Comparison of ENCODE assay signal across 9 mouse cellular contexts in genomic region chr19:25628490-25628889, GRCm38 (mm10). TPM values are rescaled to one million over a fixed set of nuclear protein-coding genes. Genes with fewer than 3 reads are reported as not detected.
DNase-seq lines count a peak whose midpoint lies in the region; ATAC-seq and TF ChIP-seq lines count a peak whose summit lies in the region.
"Had no signal": no experiment of that assay in that cellular context is flagged by ENCODE, and none has a peak within 500 bp of the region (broad histone marks: within the 10 kb centered on the region; RNA-seq: fewer than 3 reads in every experiment).

No protein-coding gene starts in this region.

- ATAC-seq in forebrain, embryonic 16.5 days, result peak; percentile 38; the same call in 1 of the 2 replicates
- ATAC-seq in kidney, postnatal 0 days (replicated peaks; ENCODE audit: low FRiP score, low read depth), result no peak
- ATAC-seq in liver, embryonic 11.5 days (replicated peaks; ENCODE audit: low FRiP score), result no peak
- 0 out of 2 replicates have a peak, but pooled peaks have one; percentile 57 for ATAC-seq in neural tube, embryonic 15.5 days (ENCODE audit: low FRiP score)

- no peak overlapping the region for H3K4me2 ChIP-seq in forebrain, embryonic 16.5 days (ENCODE audit: low read length)
- H3K4me2 ChIP-seq in kidney, postnatal 0 days (ENCODE audit: low read length), result no peak overlapping the region
- no peak overlapping the region for H3K4me2 ChIP-seq in liver, embryonic 11.5 days
- no peak overlapping the region for H3K4me2 ChIP-seq in neural tube, embryonic 15.5 days
- H3K4me2 ChIP-seq: liver, embryonic 15.5 days had no signal

- peaks cover 3% of the 10 kb centered on the region; the same call in 1 of the 2 replicates for H3K27me3 ChIP-seq in forebrain, embryonic 16.5 days (replicated peaks; ENCODE audit: control insufficient read depth, insufficient read depth, low read length)
- peaks cover 24% of the 10 kb centered on the region for H3K27me3 ChIP-seq in kidney, postnatal 0 days (ENCODE audit: insufficient read depth, low read length)
- H3K27me3 ChIP-seq in liver, embryonic 11.5 days (replicated peaks; ENCODE audit: control insufficient read depth, insufficient read depth, low read length), result peaks cover 41% of the 10 kb centered on the region
- peaks cover 58% of the 10 kb centered on the region for H3K27me3 ChIP-seq in neural tube, embryonic 15.5 days (replicated peaks)

- 11% methylated on average over 9 of the region's 9 CpGs for WGBS in forebrain, embryonic 16.5 days
- 9% methylated on average over 9 of the region's 9 CpGs for WGBS in kidney, postnatal 0 days
- 12% methylated on average over 9 of the region's 9 CpGs for WGBS in liver, embryonic 11.5 days
- 10% methylated on average over 9 of the region's 9 CpGs for WGBS in neural tube, embryonic 15.5 days

- DNase-seq in spleen, adult 18-20 months, result peak; percentile 19 to 63
- no peak for DNase-seq in spleen, adult 12 weeks (ENCODE audit: low spot score)
- peak; percentile 46 for DNase-seq in cerebellum, adult 8-10 months
- DNase-seq in kidney, postnatal 0 days (ENCODE audit: low spot score), result peak; percentile 85
- DNase-seq in liver, embryonic 11.5 days (ENCODE audit: low spot score), result peak; percentile 45
- peak; percentile 54 for DNase-seq in thymus, postnatal 4 days

- no peaks in the 10 kb centered on the region for H3K4me1 ChIP-seq in forebrain, embryonic 16.5 days (replicated peaks; ENCODE audit: control insufficient read depth, insufficient read depth, low read length)
- no peaks in the 10 kb centered on the region for H3K4me1 ChIP-seq in kidney, postnatal 0 days (replicated peaks; ENCODE audit: insufficient read depth, low read length)
- H3K4me1 ChIP-seq in liver, embryonic 11.5 days (replicated peaks; ENCODE audit: control insufficient read depth, insufficient read depth, low read length), result no peaks in the 10 kb centered on the region
- H3K4me1 ChIP-seq in neural tube, embryonic 15.5 days, result no peaks in the 10 kb centered on the region
- H3K4me1 ChIP-seq: liver, embryonic 15.5 days had no signal

- TF ChIP-seq CTCF in kidney, postnatal 0 days (IDR thresholded peaks at IDR 0.05; ENCODE audit: low read depth), result peak; percentile 94

- H3K9ac ChIP-seq in forebrain, embryonic 16.5 days (replicated peaks; ENCODE audit: low read depth, low read length), result no peak overlapping the region
- no peak overlapping the region for H3K9ac ChIP-seq in kidney, postnatal 0 days (ENCODE audit: low read depth, low read length)
- no peak overlapping the region for H3K9ac ChIP-seq in liver, embryonic 11.5 days (ENCODE audit: low read depth, low read length)
- H3K9ac ChIP-seq in neural tube, embryonic 15.5 days (replicated peaks), result no peak overlapping the region
- H3K9ac ChIP-seq: liver, embryonic 15.5 days had no signal

- no peak overlapping the region for H3K27ac ChIP-seq in forebrain, embryonic 16.5 days (ENCODE audit: low read length)
- H3K27ac ChIP-seq in kidney, postnatal 0 days, result no peak overlapping the region
- H3K27ac ChIP-seq in liver, embryonic 11.5 days (ENCODE audit: low read depth, low read length), result no peak overlapping the region
- H3K27ac ChIP-seq in neural tube, embryonic 15.5 days (replicated peaks), result no peak overlapping the region
- H3K27ac ChIP-seq: liver, embryonic 15.5 days had no signal

- no peaks in the 10 kb centered on the region for H3K9me3 ChIP-seq in forebrain, embryonic 16.5 days (ENCODE audit: control insufficient read depth, low read length)
- H3K9me3 ChIP-seq in kidney, postnatal 0 days (replicated peaks; ENCODE audit: low read length), result no peaks in the 10 kb centered on the region
- no peaks in the 10 kb centered on the region for H3K9me3 ChIP-seq in liver, embryonic 11.5 days (ENCODE audit: control insufficient read depth, low read length)
- H3K9me3 ChIP-seq in neural tube, embryonic 15.5 days (replicated peaks), result no peaks in the 10 kb centered on the region
- H3K9me3 ChIP-seq: liver, embryonic 15.5 days had no signal

- H3K4me3 ChIP-seq in forebrain, embryonic 16.5 days (replicated peaks; ENCODE audit: low read length), result no peak overlapping the region
- H3K4me3 ChIP-seq in kidney, postnatal 0 days (replicated peaks; ENCODE audit: low read depth, low read length), result no peak overlapping the region
- H3K4me3 ChIP-seq in liver, embryonic 11.5 days (ENCODE audit: low read depth, low read length), result no peak overlapping the region
- no peak overlapping the region for H3K4me3 ChIP-seq in neural tube, embryonic 15.5 days (replicated peaks)
- H3K4me3 ChIP-seq: liver, embryonic 15.5 days had no signal

- H3K36me3 ChIP-seq in forebrain, embryonic 16.5 days (ENCODE audit: control insufficient read depth, insufficient read depth), result no peaks in the 10 kb centered on the region
- no peaks in the 10 kb centered on the region for H3K36me3 ChIP-seq in kidney, postnatal 0 days (ENCODE audit: insufficient read depth, low read length)
- no peaks in the 10 kb centered on the region for H3K36me3 ChIP-seq in liver, embryonic 11.5 days (ENCODE audit: control insufficient read depth, insufficient read depth, low read length)
- no peaks in the 10 kb centered on the region for H3K36me3 ChIP-seq in neural tube, embryonic 15.5 days
- H3K36me3 ChIP-seq: liver, embryonic 15.5 days had no signal

RNA-seq across cellular contexts. Expression of gene Dmrt3, which starts 18.4 kb away (rescaled TPM):
- polyA plus RNA-seq in forebrain, embryonic 16.5 days (2015; fragmentation: Nextera tagmentation; extraction: Ambion mirVana), result 1.7 and 2.6 TPM in 2 replicates
- 0.04 TPM in 1 of 2 replicates, not detected in the other for polyA plus RNA-seq in kidney, postnatal 0 days (2015; fragmentation: Nextera tagmentation; extraction: Ambion mirVana)
- polyA plus RNA-seq in liver, embryonic 11.5 days (2014; fragmentation: Nextera tagmentation; extraction: Ambion mirVana), result 0.08 TPM in 1 of 2 replicates, not detected in the other
- 1.8 and 1.9 TPM in 2 replicates for polyA plus RNA-seq in neural tube, embryonic 15.5 days (2015; fragmentation: Nextera tagmentation; extraction: Ambion mirVana)
- polyA plus RNA-seq: liver, embryonic 15.5 days had no signal

RNA-seq across cellular contexts. Expression of gene Dmrt2, which starts 43.7 kb away (rescaled TPM):
- polyA plus RNA-seq in forebrain, embryonic 16.5 days (2015; fragmentation: Nextera tagmentation; extraction: Ambion mirVana), result 0.86 and 2.1 TPM in 2 replicates
- polyA plus RNA-seq in kidney, postnatal 0 days (2015; fragmentation: Nextera tagmentation; extraction: Ambion mirVana), result 6.0 TPM in 2 replicates
- polyA plus RNA-seq in liver, embryonic 11.5 days (2014; fragmentation: Nextera tagmentation; extraction: Ambion mirVana), result 0.73 and 1.2 TPM in 2 replicates
- 0.27 and 6.4 TPM in 2 replicates for polyA plus RNA-seq in neural tube, embryonic 15.5 days (2015; fragmentation: Nextera tagmentation; extraction: Ambion mirVana)

Comparison
In these comparisons a context has a peak if more than half of its experiments do, and no peak if none do; other contexts are left out.
1. ATAC-seq: peak in forebrain, embryonic 16.5 days (single experiment) and neural tube, embryonic 15.5 days (single experiment); none in kidney, postnatal 0 days (single experiment) and liver, embryonic 11.5 days (single experiment).